Mouse (Mus musculus) forebrain, embryonic 16.5 days (tissue): ENCODE data around the gene Evl. TPM values are rescaled to one million over a fixed set of nuclear protein-coding genes. Genes with fewer than 3 reads are reported as not detected.

Experiments
- ATAC-seq: fragments of 200-750 bp; cut with Nextera tagmentation; 2 replicates; pipeline ENCODE4 v1.8.0; 2017; ENCODE audit warnings: mild to moderate bottlenecking, moderate library complexity
- H3K27ac ChIP-seq: fragments of 300-500 bp; sonication (generic); 2 replicates; pipeline ENCODE4 v1.5.1; 2014; ENCODE audit warnings: low read length, control low read depth
- H3K27me3 ChIP-seq: fragments of 300-500 bp; sonication (generic); replicated peaks from 2 replicates; pipeline ENCODE4 v1.6.1; 2014; ENCODE audit warnings: low read length; ENCODE audit not compliant: control insufficient read depth, insufficient read depth
- H3K36me3 ChIP-seq: fragments of 300-500 bp; sonication (generic); 2 replicates; pipeline ENCODE4 v1.6.1; 2014; ENCODE audit not compliant: control insufficient read depth, insufficient read depth
- H3K4me1 ChIP-seq: fragments of 300-500 bp; sonication (generic); replicated peaks from 2 replicates; pipeline ENCODE4 v1.6.1; 2014; ENCODE audit warnings: low read length; ENCODE audit not compliant: control insufficient read depth, insufficient read depth
- H3K4me2 ChIP-seq: fragments of 300-500 bp; sonication (generic); 2 replicates; pipeline ENCODE4 v1.6.1; 2014; ENCODE audit warnings: mild to moderate bottlenecking, low read length, control low read depth
- H3K4me3 ChIP-seq: fragments of 300-500 bp; sonication (generic); replicated peaks from 2 replicates; pipeline ENCODE4 v1.5.1; 2014; ENCODE audit warnings: mild to moderate bottlenecking, low read length, control low read depth
- H3K9ac ChIP-seq: fragments of 300-500 bp; sonication (generic); replicated peaks from 2 replicates; pipeline ENCODE4 v1.6.1; 2014; ENCODE audit warnings: low read depth, low read length, control low read depth
- H3K9me3 ChIP-seq: fragments of 300-500 bp; sonication (generic); 2 replicates; pipeline ENCODE4 v1.6.1; 2016; ENCODE audit warnings: low read length; ENCODE audit not compliant: control insufficient read depth
- whole genome bisulfite sequencing: fragments of 180-500 bp; shearing (Covaris S2); extraction: QIAGEN DNeasy Blood & Tissue Kit; methylation state at CpG from one replicate; pipeline ENCODE4 v1.1.7; 2014; 5-methylcytosine and 5-hydroxymethylcytosine counted together
- polyA plus RNA-seq: library from polyadenylated mRNA; unstranded; fragments of >200 nt; fragmentation: Nextera tagmentation; extraction: Ambion mirVana; gene quantifications from 2 replicates; pipeline ENCODE4 v1.2.1, GENCODE M21; 2015

The Evl gene
- polyA plus RNA-seq, 1 experiment from 2014 or later: 218 TPM

GRCm38 (mm10) chr12:108536461-108536860 is 18.1 kb upstream of the Evl start:
- Histone ChIP-seq H3K4me1 (no peaks in the 10 kb centered on the region), H3K9ac (no peak overlapping the region), H3K9me3 (no peaks in the 10 kb centered on the region), H3K27ac (no peak overlapping the region), H3K27me3 (no peaks in the 10 kb centered on the region), H3K4me3 (no peak overlapping the region), H3K36me3 (peaks cover 9% of the 10 kb centered on the region; the same call in 1 of the 2 replicates), H3K4me2 (no peak overlapping the region)
- no peak for ATAC-seq
- WGBS: 67% methylated on average over 10 of the region's 10 CpGs

DNA sequence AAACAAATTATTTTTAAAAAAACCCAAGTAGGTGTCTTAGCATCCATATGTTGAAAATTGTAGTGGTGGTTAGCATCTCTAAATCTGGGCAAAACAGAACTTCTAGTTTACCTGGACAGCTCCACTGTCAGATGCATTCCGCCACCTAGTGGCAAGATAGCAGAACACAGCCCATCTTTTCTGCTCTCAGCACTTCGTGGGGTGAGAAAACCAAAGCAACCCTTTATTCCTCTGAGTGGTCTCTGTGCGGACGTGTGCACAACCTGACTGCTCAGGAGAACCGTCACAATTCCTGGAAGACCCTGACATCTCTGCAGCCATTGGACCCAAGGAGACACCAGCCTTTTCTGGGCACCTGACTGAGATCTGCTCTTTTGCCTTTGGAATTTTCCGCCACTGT is 13.4 kb upstream of the Evl start:
- Histone ChIP-seq H3K9ac (no peak overlapping the region), H3K4me3 (no peak overlapping the region), H3K9me3 (no peaks in the 10 kb centered on the region), H3K4me1 (no peaks in the 10 kb centered on the region), H3K4me2 (no peak overlapping the region), H3K27ac (no peak overlapping the region), H3K36me3 (peaks cover 5% of the 10 kb centered on the region; the same call in 1 of the 2 replicates), H3K27me3 (no peaks in the 10 kb centered on the region)
- ATAC-seq: peak; percentile 61
- WGBS: 30% methylated on average over 6 of the region's 6 CpGs

DNA sequence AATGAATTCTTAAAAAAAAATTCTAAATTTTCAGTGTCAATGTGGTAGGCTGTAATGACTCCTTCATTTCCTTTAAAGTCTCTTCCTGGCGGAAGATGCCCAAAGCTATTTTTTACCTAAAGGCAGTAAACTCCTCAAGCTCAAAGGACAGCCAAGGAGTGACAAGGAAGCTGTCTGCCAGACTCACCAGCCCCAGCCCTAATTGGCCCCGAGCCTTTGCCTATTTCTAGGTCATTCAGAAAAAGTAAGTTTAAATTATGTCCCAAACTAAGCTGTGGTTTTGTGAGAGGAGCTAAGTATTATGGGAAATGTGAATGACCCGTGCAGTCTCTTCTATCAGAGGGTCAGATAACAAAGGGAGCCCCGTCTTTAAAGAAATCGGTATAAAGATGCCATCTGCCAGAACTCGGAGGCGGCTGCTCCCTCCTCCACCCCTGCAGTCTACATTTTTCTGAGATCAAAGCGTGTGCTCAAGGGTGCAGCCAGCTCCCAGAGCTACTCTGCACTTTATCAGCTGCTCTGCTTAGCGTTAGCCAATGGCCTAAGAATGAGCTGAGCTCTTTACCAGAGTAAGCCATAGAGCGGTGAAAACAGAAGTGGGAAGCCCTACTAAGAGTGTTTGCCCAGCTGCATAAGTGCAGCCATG is 7.9 kb upstream of the Evl start:
- H3K27ac ChIP-seq: no peak overlapping the region; the same call in 1 of the 2 replicates
- ATAC-seq: peak; percentile 68

DNA sequence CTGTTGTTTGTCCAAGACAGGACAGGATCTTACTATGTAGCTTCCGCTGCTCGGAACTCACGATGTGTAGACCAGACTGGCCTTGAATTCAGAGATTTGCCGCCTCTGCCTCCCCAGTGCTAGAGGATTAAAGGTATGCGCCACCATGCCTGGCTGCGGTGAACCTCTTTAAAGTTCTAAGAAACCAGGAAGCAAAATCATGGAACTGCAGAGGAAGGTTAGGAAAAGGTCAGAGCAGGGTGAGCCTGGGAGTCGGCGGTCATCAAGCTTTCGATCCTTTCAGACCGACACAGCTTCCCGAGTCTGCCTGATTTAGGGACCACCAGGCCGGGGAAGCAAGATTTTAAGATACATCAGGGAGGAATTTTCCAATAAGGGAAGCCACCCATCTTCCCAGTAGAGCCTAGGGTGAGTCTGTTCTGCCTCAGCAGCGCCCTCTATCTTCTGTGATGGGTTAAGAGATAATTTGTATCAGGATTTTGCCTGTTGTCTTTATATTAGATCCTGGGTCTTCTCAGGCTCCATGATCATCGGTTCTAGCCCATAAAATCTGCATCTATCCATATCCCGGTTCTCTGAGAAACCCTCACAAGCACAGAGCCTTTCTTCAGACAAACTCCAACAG is 7.2 kb upstream of the Evl start:
- H3K9ac ChIP-seq: no peak overlapping the region
- H3K9me3 ChIP-seq: no peaks in the 10 kb centered on the region
- WGBS: 72% methylated on average over 15 of the region's 15 CpGs
- H3K36me3 ChIP-seq: no peaks in the 10 kb centered on the region
- peaks cover 4% of the 10 kb centered on the region for H3K4me1 ChIP-seq
- no peak overlapping the region; the same call in 1 of the 2 replicates for H3K27ac ChIP-seq
- no peak for ATAC-seq
- H3K4me3 ChIP-seq: no peak overlapping the region
- no peak overlapping the region for H3K4me2 ChIP-seq
- H3K27me3 ChIP-seq: no peaks in the 10 kb centered on the region

More for the DNA sequence above, 7.9 kb upstream of the Evl start:
- no peaks in the 10 kb centered on the region for H3K9me3 ChIP-seq
- no peak overlapping the region for H3K4me3 ChIP-seq
- no peak overlapping the region for H3K9ac ChIP-seq
- H3K4me2 ChIP-seq: no peak overlapping the region
- WGBS: 9% methylated on average over 10 of the region's 10 CpGs
- H3K36me3 ChIP-seq: no peaks in the 10 kb centered on the region
- H3K4me1 ChIP-seq: peaks cover 4% of the 10 kb centered on the region
- no peaks in the 10 kb centered on the region for H3K27me3 ChIP-seq

DNA sequence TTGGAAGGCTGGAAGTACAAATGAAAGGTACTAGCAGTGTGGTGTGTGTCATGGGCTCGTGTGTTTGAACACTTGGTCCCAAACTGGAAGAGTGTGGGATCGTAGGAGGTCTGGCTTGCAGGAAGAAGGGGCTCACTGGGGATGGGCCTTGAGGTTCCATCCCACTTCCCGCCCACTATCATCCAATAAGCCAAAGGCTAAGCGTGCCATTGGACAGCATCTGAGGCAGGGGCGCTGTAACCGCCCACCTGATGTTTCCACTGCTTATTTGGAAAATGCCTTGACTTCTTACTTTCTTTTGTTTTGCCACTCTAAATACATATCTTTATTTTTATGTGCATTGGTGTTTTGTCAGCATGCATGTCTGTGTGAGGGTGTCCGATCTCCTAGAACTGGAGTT is 2.8 kb upstream of the Evl start:
- Histone ChIP-seq H3K4me2 (no peak overlapping the region), H3K4me3 (no peak overlapping the region), H3K9ac (no peak overlapping the region), H3K27ac (no peak overlapping the region), H3K36me3 (no peaks in the 10 kb centered on the region), H3K9me3 (no peaks in the 10 kb centered on the region), H3K4me1 (peaks cover 11% of the 10 kb centered on the region), H3K27me3 (no peaks in the 10 kb centered on the region)
- ATAC-seq: no peak
- 81% methylated on average over 7 of the region's 7 CpGs for WGBS

DNA sequence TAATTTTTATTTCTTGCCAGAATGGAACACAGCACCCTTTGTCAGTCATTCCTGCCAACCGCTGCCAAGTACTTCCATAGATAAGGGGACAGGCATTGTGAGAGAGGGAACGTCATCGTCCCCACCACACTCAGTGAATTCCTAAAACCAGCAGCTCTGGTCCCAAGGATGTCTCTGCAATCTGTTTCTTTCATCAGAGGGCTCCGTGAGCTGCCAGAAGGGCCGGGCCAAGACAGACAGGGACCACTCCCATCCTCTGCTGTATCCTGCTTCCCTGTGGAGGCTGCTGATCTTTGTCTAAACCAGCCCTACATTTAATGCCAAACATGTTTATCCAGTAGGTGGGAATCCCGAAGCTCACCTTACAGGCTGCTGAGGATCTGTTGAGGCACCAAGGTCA is 1.4 kb upstream of the Evl start:
- 42% methylated on average over 6 of the region's 6 CpGs for WGBS
- Histone ChIP-seq H3K9ac (no peak overlapping the region), H3K4me3 (no peak overlapping the region), H3K9me3 (no peaks in the 10 kb centered on the region), H3K4me1 (peaks cover 23% of the 10 kb centered on the region), H3K4me2 (no peak overlapping the region), H3K27me3 (no peaks in the 10 kb centered on the region), H3K36me3 (no peaks in the 10 kb centered on the region), H3K27ac (no peak overlapping the region)
- ATAC-seq: no peak

- peak; percentile 70 for ATAC-seq
- under 1% methylated on average over 61 of the region's 100 CpGs for WGBS
- Histone ChIP-seq H3K27ac (peak overlapping the region; percentile 94), H3K9ac (peak overlapping the region; percentile 99), H3K9me3 (no peaks in the 10 kb centered on the region), H3K4me2 (peak overlapping the region; percentile 88), H3K27me3 (no peaks in the 10 kb centered on the region), H3K36me3 (no peaks in the 10 kb centered on the region), H3K4me3 (peak overlapping the region; percentile 90), H3K4me1 (peaks cover 36% of the 10 kb centered on the region)
These were observed 489 bp downstream of the Evl start for GRCm38 (mm10) chr12:108554861-108555556.

- no peaks in the 10 kb centered on the region for H3K9me3 ChIP-seq
- no peak for ATAC-seq
- H3K4me3 ChIP-seq: no peak overlapping the region
- peak overlapping the region; percentile 34 for H3K4me2 ChIP-seq
- peaks cover 41% of the 10 kb centered on the region for H3K4me1 ChIP-seq
- no peaks in the 10 kb centered on the region for H3K36me3 ChIP-seq
- H3K27ac ChIP-seq: no peak overlapping the region
- H3K27me3 ChIP-seq: no peaks in the 10 kb centered on the region
- H3K9ac ChIP-seq: no peak overlapping the region
These were observed 3.7 kb downstream of the Evl start for GRCm38 (mm10) chr12:108558194-108558593.

DNA sequence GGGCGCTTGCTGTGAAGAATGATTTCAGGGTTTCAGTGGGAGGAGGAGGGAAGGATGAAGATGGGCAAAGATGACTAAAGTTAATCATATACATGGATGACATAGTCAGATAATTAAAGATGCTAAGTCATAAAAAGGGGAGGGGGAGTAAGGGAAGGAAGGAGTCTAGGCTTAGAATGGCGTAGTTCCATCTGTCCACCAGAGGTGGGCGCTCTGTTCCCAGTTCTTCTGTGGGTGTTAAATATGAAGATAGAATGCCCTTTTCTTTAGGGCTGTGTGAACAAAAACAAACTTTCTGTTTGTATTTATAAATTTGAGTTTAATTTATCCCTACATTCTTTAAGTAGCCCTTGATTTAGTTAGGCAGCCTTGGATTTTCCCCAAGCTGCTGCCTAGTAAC is 8.7 kb downstream of the Evl start:
- H3K9ac ChIP-seq: no peak overlapping the region
- ATAC-seq: no peak
- H3K27me3 ChIP-seq: no peaks in the 10 kb centered on the region
- no peak overlapping the region for H3K4me2 ChIP-seq
- no peaks in the 10 kb centered on the region for H3K9me3 ChIP-seq
- no peak overlapping the region for H3K27ac ChIP-seq
- H3K36me3 ChIP-seq: no peaks in the 10 kb centered on the region
- peaks cover 35% of the 10 kb centered on the region for H3K4me1 ChIP-seq
- H3K4me3 ChIP-seq: no peak overlapping the region
- WGBS: 81% methylated on average over 3 of the region's 3 CpGs
